Mouse (Mus musculus): ENCODE measurements around the gene Taf11.
A peak's percentile ranks its signal among the peaks of the same experiment; 100 is the strongest.

Gene Taf11

GRCm38 (mm10) chr17:27856265-27856797 lies 53.3 kb downstream of the Taf11 start, which contains the start of gene Uhrf1bp1:
Gene Uhrf1bp1 (plus strand): TSS chr17:27856441.
- peak; percentile 52 to 69 for DNase-seq (ENCODE audit: low spot score in 2 of 2)

Data from frontal cortex, postnatal 14 days (tissue).